Mouse (Mus musculus): ENCODE measurements around the gene Yipf3.

Gene Yipf3

GRCm38 (mm10) chr17:46247512-46248188 is at the start of gene Yipf3, which contains the start of gene Polr1c:
Gene Yipf3, plus strand, starts transcription at chr17:46248080.
Gene Polr1c, minus strand, starts transcription at chr17:46248054.
- in situ Hi-C loops (cut with MboI) = no loop called here

- in situ Hi-C loops (cut with MboI) = no loop called here
Measured at GRCm38 (mm10) chr17:46201151-46201550, 46.7 kb upstream of the Yipf3 start.

GRCm38 (mm10) chr17:46202421-46203071 is 45.3 kb upstream of the Yipf3 start, which contains the start of the genes Polh and Xpo5:
Gene Polh, minus strand, starts transcription at chr17:46202645.
Gene Xpo5, plus strand, starts transcription at chr17:46202782.
- in situ Hi-C loops (cut with MboI) = no loop called here

GRCm38 (mm10) chr17:46203078-46203477 is 44.8 kb upstream of the Yipf3 start:
- in situ Hi-C loops (cut with MboI) = no loop called here

GRCm38 (mm10) chr17:46206676-46207075 is 41.2 kb upstream of the Yipf3 start:
- in situ Hi-C loops (cut with MboI) = no loop called here

- in situ Hi-C loops (cut with MboI) = no loop called here
Measured at GRCm38 (mm10) chr17:46210550-46210949, 37.3 kb upstream of the Yipf3 start.

GRCm38 (mm10) chr17:46221601-46222000 is 26.3 kb upstream of the Yipf3 start:
- in situ Hi-C loops (cut with MboI) = no loop called here

- in situ Hi-C loops (cut with MboI) = no loop called here
Measured at GRCm38 (mm10) chr17:46227576-46227975, 20.3 kb upstream of the Yipf3 start.

GRCm38 (mm10) chr17:46236067-46236466 is 11.8 kb upstream of the Yipf3 start:
- in situ Hi-C loops (cut with MboI) = no loop called here

GRCm38 (mm10) chr17:46237079-46237478 is 10.8 kb upstream of the Yipf3 start:
- in situ Hi-C loops (cut with MboI) = no loop called here

GRCm38 (mm10) chr17:46237480-46237879 is 10.4 kb upstream of the Yipf3 start:
- in situ Hi-C loops (cut with MboI) = no loop called here

- in situ Hi-C loops (cut with MboI) = no loop called here
Measured at GRCm38 (mm10) chr17:46239516-46240114, 8.3 kb upstream of the Yipf3 start.

GRCm38 (mm10) chr17:46241471-46241870 is 6.4 kb upstream of the Yipf3 start:
- in situ Hi-C loops (cut with MboI) = no loop called here

- in situ Hi-C loops (cut with MboI) = no loop called here
Measured at GRCm38 (mm10) chr17:46242274-46242673, 5.6 kb upstream of the Yipf3 start.

- in situ Hi-C loops (cut with MboI) = no loop called here
Measured at GRCm38 (mm10) chr17:46242993-46243392, 4.9 kb upstream of the Yipf3 start.

- in situ Hi-C loops (cut with MboI) = no loop called here
Measured at GRCm38 (mm10) chr17:46243624-46244023, 4.3 kb upstream of the Yipf3 start.

GRCm38 (mm10) chr17:46244579-46244978 is 3.3 kb upstream of the Yipf3 start:
- in situ Hi-C loops (cut with MboI) = no loop called here

GRCm38 (mm10) chr17:46248189-46248522 is 276 bp downstream of the Yipf3 start:
- in situ Hi-C loops (cut with MboI) = no loop called here

GRCm38 (mm10) chr17:46251174-46251573 is 3.3 kb downstream of the Yipf3 start:
- in situ Hi-C loops (cut with MboI) = no loop called here

- in situ Hi-C loops (cut with MboI) = no loop called here
Measured at GRCm38 (mm10) chr17:46252571-46253451, 4.9 kb downstream of the Yipf3 start.

GRCm38 (mm10) chr17:46253452-46254084 is 5.7 kb downstream of the Yipf3 start, which contains the start of gene Lrrc73:
Gene Lrrc73, plus strand, starts transcription at chr17:46253531.
- in situ Hi-C loops (cut with MboI) = no loop called here
